Mouse (Mus musculus): ENCODE data around the gene Tmem163. TPM values are rescaled to one million over a fixed set of nuclear protein-coding genes. Genes with fewer than 3 reads are reported as not detected.

Tmem163 gene
- total and polyA plus RNA-seq, 2 experiments from 2014 or later: 78.2 to 91.4 TPM

GRCm38 (mm10) chr1:127482911-127483310 lies 196.4 kb downstream of the Tmem163 start:
- no peak for DNase-seq (ENCODE audit: low spot score)
- no peak for ATAC-seq (ENCODE audit: low FRiP score)
- no peak overlapping the region for H3K9ac ChIP-seq (replicated peaks; ENCODE audit: low read length, poor library complexity, severe bottlenecking)

GRCm38 (mm10) chr1:127475756-127476155 lies 203.6 kb downstream of the Tmem163 start:
- ATAC-seq (ENCODE audit: low FRiP score): no peak
- H3K36me3 ChIP-seq (ENCODE audit: insufficient read depth, low read length): peaks cover 13% of the 10 kb centered on the region; the same call in 1 of the 2 replicates

More at GRCm38 (mm10) chr1:127482911-127483310, 196.4 kb downstream of the Tmem163 start:
- Histone ChIP-seq H3K4me3 (ENCODE audit: low read depth, low read length) (no peak overlapping the region), H3K4me1 (ENCODE audit: insufficient read depth, low read length) (no peaks in the 10 kb centered on the region), H3K36me3 (ENCODE audit: insufficient read depth, low read length) (0 out of 2 replicates have a peak, but pooled peaks cover 11% of the 10 kb centered on the region), H3K9me3 (ENCODE audit: low read length) (no peaks in the 10 kb centered on the region), H3K27ac (ENCODE audit: low read depth, low read length) (no peak overlapping the region), H3K4me2 (ENCODE audit: low read depth, low read length, poor library complexity, severe bottlenecking) (no peak overlapping the region), H3K27me3 (ENCODE audit: insufficient read depth, low read length) (no peaks in the 10 kb centered on the region)
- 63% methylated on average over 10 of the region's 10 CpGs for WGBS
- TF ChIP-seq CTCF (IDR thresholded peaks at IDR 0.05): no peak

GRCm38 (mm10) chr1:127470175-127470574 lies 209.2 kb downstream of the Tmem163 start:
- H3K4me2 ChIP-seq (ENCODE audit: low read depth, low read length, poor library complexity, severe bottlenecking): no peak overlapping the region
- H3K27ac ChIP-seq (ENCODE audit: low read depth, low read length): no peak overlapping the region
- no peaks in the 10 kb centered on the region for H3K4me1 ChIP-seq (ENCODE audit: insufficient read depth, low read length)
- DNase-seq (ENCODE audit: low spot score): no peak
- no peak for TF ChIP-seq CTCF (IDR thresholded peaks at IDR 0.05)
- no peak overlapping the region for H3K9ac ChIP-seq (replicated peaks; ENCODE audit: low read length, poor library complexity, severe bottlenecking)
- no peak overlapping the region for H3K4me3 ChIP-seq (ENCODE audit: low read depth, low read length)
- no peaks in the 10 kb centered on the region for H3K27me3 ChIP-seq (ENCODE audit: insufficient read depth, low read length)
- H3K36me3 ChIP-seq (ENCODE audit: insufficient read depth, low read length): peaks cover 17% of the 10 kb centered on the region; the same call in 1 of the 2 replicates
- ATAC-seq (ENCODE audit: low FRiP score): no peak
- 91% methylated on average over 4 of the region's 4 CpGs for WGBS
- no peaks in the 10 kb centered on the region for H3K9me3 ChIP-seq (ENCODE audit: low read length)

More at GRCm38 (mm10) chr1:127475756-127476155, 203.6 kb downstream of the Tmem163 start:
- Histone ChIP-seq H3K4me1 (ENCODE audit: insufficient read depth, low read length) (no peaks in the 10 kb centered on the region), H3K4me3 (ENCODE audit: low read depth, low read length) (no peak overlapping the region), H3K9me3 (ENCODE audit: low read length) (no peaks in the 10 kb centered on the region), H3K4me2 (ENCODE audit: low read depth, low read length, poor library complexity, severe bottlenecking) (no peak overlapping the region), H3K27ac (ENCODE audit: low read depth, low read length) (no peak overlapping the region), H3K27me3 (ENCODE audit: insufficient read depth, low read length) (no peaks in the 10 kb centered on the region), H3K9ac (replicated peaks; ENCODE audit: low read length, poor library complexity, severe bottlenecking) (no peak overlapping the region)
- no peak for TF ChIP-seq CTCF (IDR thresholded peaks at IDR 0.05)
- DNase-seq (ENCODE audit: low spot score): no peak
- WGBS: 89% methylated on average over 5 of the region's 5 CpGs

- no peak overlapping the region for H3K4me3 ChIP-seq (ENCODE audit: low read depth, low read length)
- no peaks in the 10 kb centered on the region for H3K9me3 ChIP-seq (ENCODE audit: low read length)
- no peak overlapping the region for H3K4me2 ChIP-seq (ENCODE audit: low read depth, low read length, poor library complexity, severe bottlenecking)
- 0 out of 2 replicates have a peak, but pooled peaks cover 7% of the 10 kb centered on the region for H3K36me3 ChIP-seq (ENCODE audit: insufficient read depth, low read length)
- no peak overlapping the region for H3K27ac ChIP-seq (ENCODE audit: low read depth, low read length)
- H3K4me1 ChIP-seq (ENCODE audit: insufficient read depth, low read length): no peaks in the 10 kb centered on the region
- WGBS: 98% methylated on average over 5 of the region's 5 CpGs
- no peaks in the 10 kb centered on the region for H3K27me3 ChIP-seq (ENCODE audit: insufficient read depth, low read length)
- ATAC-seq (ENCODE audit: low FRiP score) (no peak), DNase-seq (ENCODE audit: low spot score) (no peak)
- TF ChIP-seq CTCF (IDR thresholded peaks at IDR 0.05): no peak
- no peak overlapping the region for H3K9ac ChIP-seq (replicated peaks; ENCODE audit: low read length, poor library complexity, severe bottlenecking)
Measured at GRCm38 (mm10) chr1:127467238-127467637, 212.1 kb downstream of the Tmem163 start.

GRCm38 (mm10) chr1:127465292-127465691 lies 214.1 kb downstream of the Tmem163 start:
- no peak for TF ChIP-seq CTCF (IDR thresholded peaks at IDR 0.05)
- Histone ChIP-seq H3K9me3 (ENCODE audit: low read length) (no peaks in the 10 kb centered on the region), H3K27me3 (ENCODE audit: insufficient read depth, low read length) (no peaks in the 10 kb centered on the region), H3K4me2 (ENCODE audit: low read depth, low read length, poor library complexity, severe bottlenecking) (no peak overlapping the region), H3K9ac (replicated peaks; ENCODE audit: low read length, poor library complexity, severe bottlenecking) (no peak overlapping the region), H3K27ac (ENCODE audit: low read depth, low read length) (0 out of 2 replicates have a peak overlapping the region, but pooled peaks have one; percentile 26), H3K36me3 (ENCODE audit: insufficient read depth, low read length) (peaks cover 8% of the 10 kb centered on the region; the same call in 1 of the 2 replicates), H3K4me1 (ENCODE audit: insufficient read depth, low read length) (no peaks in the 10 kb centered on the region), H3K4me3 (ENCODE audit: low read depth, low read length) (no peak overlapping the region)
- 56% methylated on average over 6 of the region's 6 CpGs for WGBS
- DNase-seq (ENCODE audit: low spot score): no peak
- no peak for ATAC-seq (ENCODE audit: low FRiP score)

GRCm38 (mm10) chr1:127464041-127464440 lies 215.3 kb downstream of the Tmem163 start:
- H3K36me3 ChIP-seq (ENCODE audit: insufficient read depth, low read length): peaks cover 11% of the 10 kb centered on the region; the same call in 1 of the 2 replicates
- H3K4me1 ChIP-seq (ENCODE audit: insufficient read depth, low read length): no peaks in the 10 kb centered on the region
- no peaks in the 10 kb centered on the region for H3K9me3 ChIP-seq (ENCODE audit: low read length)
- 79% methylated on average over 6 of the region's 6 CpGs for WGBS
- DNase-seq (ENCODE audit: low spot score) (no peak), ATAC-seq (ENCODE audit: low FRiP score) (no peak)
- H3K4me2 ChIP-seq (ENCODE audit: low read depth, low read length, poor library complexity, severe bottlenecking): no peak overlapping the region
- no peak for TF ChIP-seq CTCF (IDR thresholded peaks at IDR 0.05)
- no peaks in the 10 kb centered on the region for H3K27me3 ChIP-seq (ENCODE audit: insufficient read depth, low read length)
- H3K4me3 ChIP-seq (ENCODE audit: low read depth, low read length): no peak overlapping the region
- H3K27ac ChIP-seq (ENCODE audit: low read depth, low read length): no peak overlapping the region
- no peak overlapping the region for H3K9ac ChIP-seq (replicated peaks; ENCODE audit: low read length, poor library complexity, severe bottlenecking)
